Mouse (Mus musculus): ENCODE data around the gene Ankrd65. TPM values are rescaled to one million over a fixed set of nuclear protein-coding genes. Genes with fewer than 3 reads are reported as not detected.

Ankrd65 gene
- total and polyA plus RNA-seq, 3 experiments: not detected

DNA sequence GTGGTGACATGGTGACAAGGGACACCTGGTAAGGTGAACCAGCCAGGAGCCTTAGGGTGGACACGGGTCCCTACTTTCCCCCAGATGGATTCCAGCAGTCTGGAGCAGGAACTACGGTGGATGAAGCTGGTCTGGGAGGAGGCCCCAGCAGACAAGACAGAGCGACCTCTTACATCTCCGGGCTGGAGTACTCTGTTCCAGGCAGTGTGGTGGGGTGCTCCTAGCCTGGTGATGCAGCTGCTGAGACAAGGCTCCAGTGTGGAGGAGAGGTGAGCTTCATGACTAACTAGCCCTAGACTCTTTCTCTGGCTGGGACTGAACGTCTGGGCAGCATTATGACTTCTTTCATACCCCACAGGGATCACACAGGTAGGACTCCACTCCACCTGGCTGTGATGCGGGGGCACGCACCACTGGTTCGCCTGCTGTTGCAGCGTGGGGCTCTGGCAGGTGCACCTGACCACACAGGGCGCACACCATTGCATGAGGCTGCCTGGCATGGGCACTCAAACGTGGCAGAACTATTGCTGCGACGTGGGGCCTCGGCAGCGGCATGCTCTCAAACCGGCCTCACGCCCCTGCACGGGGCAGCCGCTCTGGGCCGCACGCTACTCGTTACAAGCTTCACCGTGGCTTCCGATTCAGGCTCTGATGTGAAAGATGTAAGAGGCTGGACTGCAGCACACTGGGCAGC, 1.1 kb downstream of the Ankrd65 start:
- no peak overlapping the region for H3K4me3 ChIP-seq (replicated peaks in 1 of 3; ENCODE audit: low read depth in 2 of 3, low read length in 2 of 3, poor library complexity in 1 of 3)
- no peak overlapping the region for H3K4me2 ChIP-seq (ENCODE audit: insufficient read depth, low read depth, poor library complexity, severe bottlenecking)
- peaks cover 0 to 2% of the 10 kb centered on the region in 2 experiments; a peak in 1 of 4 replicates for H3K4me1 ChIP-seq (ENCODE audit: control insufficient read depth in 1 of 2, insufficient read depth in 2 of 2)
- no peaks in the 10 kb centered on the region for H3K36me3 ChIP-seq (replicated peaks in 1 of 2; ENCODE audit: control insufficient read depth in 1 of 2, insufficient read depth in 1 of 2, low read length in 1 of 2)
- H3K27me3 ChIP-seq (replicated peaks): peaks cover 33% of the 10 kb centered on the region
- TF ChIP-seq E2F4 (IDR thresholded peaks at IDR 0.05; ENCODE audit: insufficient replicate concordance, low read depth, low read length): no peak
- no peak for TF ChIP-seq USF2 (conservative IDR thresholded peaks at IDR 0.05; ENCODE audit: low read depth, low read length)
- TF ChIP-seq POLR2A (IDR thresholded peaks at IDR 0.05; ENCODE audit: low read depth, low read length): no peak
- TF ChIP-seq IRF4 (IDR thresholded peaks at IDR 0.05; ENCODE audit: low read depth, low read length): no peak
- TF ChIP-seq KAT2A (IDR thresholded peaks at IDR 0.05; ENCODE audit: insufficient replicate concordance, low read length): no peak
- no peak for TF ChIP-seq CTCF (conservative IDR thresholded peaks at IDR 0.05 in 1 of 2, IDR thresholded peaks at IDR 0.05 in 1 of 2; ENCODE audit: low read depth in 2 of 2, low read length in 2 of 2)
- no peak for TF ChIP-seq JUND (conservative IDR thresholded peaks at IDR 0.05; ENCODE audit: low read depth, low read length)
- no peak for TF ChIP-seq MAFK (IDR thresholded peaks at IDR 0.05; ENCODE audit: insufficient replicate concordance, low read length)
- TF ChIP-seq ELF1 (IDR thresholded peaks at IDR 0.05; ENCODE audit: low read depth, low read length): no peak
- TF ChIP-seq JUN (IDR thresholded peaks at IDR 0.05; ENCODE audit: insufficient read depth, low read depth, low read length): no peak
- TF ChIP-seq POLR2AphosphoS2 (IDR thresholded peaks at IDR 0.05; ENCODE audit: low read depth, low read length): no peak
- no peak for TF ChIP-seq MAX (IDR thresholded peaks at IDR 0.05; ENCODE audit: low read length)
- TF ChIP-seq NRF1 (IDR thresholded peaks at IDR 0.05; ENCODE audit: low read depth, low read length): no peak
- no peak for TF ChIP-seq ZKSCAN1 (IDR thresholded peaks at IDR 0.05; ENCODE audit: borderline replicate concordance, low read depth, low read length)
- dilution Hi-C loops (cut with MboI; ENCODE audit: extremely low pct_ligation_motif_present, extremely low pct_unique_long_range_greater_than_20kb, low sequenced_read_pairs) (no loop called here), in situ Hi-C loops (cut with MboI; ENCODE audit: low pct_ligation_motif_present, low pct_unique_long_range_greater_than_20kb, low sequenced_read_pairs) (no loop called here)
- H3K79me2 ChIP-seq (replicated peaks; ENCODE audit: control insufficient read depth, extremely low read depth, insufficient read depth, poor library complexity, severe bottlenecking): no peaks in the 10 kb centered on the region
- DNase-seq (ENCODE audit: extremely low read depth): no peak
- H3K9ac ChIP-seq (ENCODE audit: insufficient read depth, low read depth): no peak overlapping the region
- no peaks in the 10 kb centered on the region for H3K9me3 ChIP-seq (replicated peaks; ENCODE audit: low read length)
- no peak overlapping the region for H3K27ac ChIP-seq (ENCODE audit: insufficient read depth, low read depth)

DNA sequence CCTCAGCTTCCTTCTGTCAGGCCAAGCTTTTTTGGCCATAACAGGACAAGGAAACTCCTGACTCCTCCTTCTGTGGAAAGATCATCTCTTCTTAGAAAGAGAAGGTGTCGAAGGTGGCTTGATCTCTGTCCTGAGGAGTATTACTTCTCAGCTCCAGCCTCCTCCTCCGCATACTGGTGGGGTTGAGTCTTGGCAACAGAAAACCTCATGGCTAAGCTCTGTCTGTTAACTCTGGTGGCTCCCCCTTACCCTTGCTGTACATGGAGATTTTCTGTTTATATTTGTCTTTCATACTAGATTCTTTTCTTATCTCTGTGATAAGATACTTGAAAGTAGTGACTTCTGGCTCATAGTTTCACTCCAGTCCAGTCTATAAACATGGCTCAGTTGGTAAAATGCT, 3.5 kb downstream of the Ankrd65 start:
- Histone ChIP-seq H3K4me1 (ENCODE audit: control insufficient read depth in 1 of 2, insufficient read depth in 2 of 2) (peaks cover 0 to 2% of the 10 kb centered on the region in 2 experiments; a peak in 1 of 4 replicates), H3K27me3 (replicated peaks) (peaks cover 38% of the 10 kb centered on the region), H3K79me2 (replicated peaks; ENCODE audit: control insufficient read depth, extremely low read depth, insufficient read depth, poor library complexity, severe bottlenecking) (no peaks in the 10 kb centered on the region), H3K4me3 (replicated peaks in 1 of 3; ENCODE audit: low read depth in 2 of 3, low read length in 2 of 3, poor library complexity in 1 of 3) (no peak overlapping the region), H3K9ac (ENCODE audit: insufficient read depth, low read depth) (no peak overlapping the region), H3K9me3 (replicated peaks; ENCODE audit: low read length) (no peaks in the 10 kb centered on the region), H3K36me3 (replicated peaks in 1 of 2; ENCODE audit: control insufficient read depth in 1 of 2, insufficient read depth in 1 of 2, low read length in 1 of 2) (no peaks in the 10 kb centered on the region), H3K27ac (ENCODE audit: insufficient read depth, low read depth) (no peak overlapping the region), H3K4me2 (ENCODE audit: insufficient read depth, low read depth, poor library complexity, severe bottlenecking) (no peak overlapping the region)
- in situ Hi-C loops (cut with MboI; ENCODE audit: low pct_ligation_motif_present, low pct_unique_long_range_greater_than_20kb, low sequenced_read_pairs) (no loop called here), dilution Hi-C loops (cut with MboI; ENCODE audit: extremely low pct_ligation_motif_present, extremely low pct_unique_long_range_greater_than_20kb, low sequenced_read_pairs) (no loop called here)
- TF ChIP-seq MXI1 (IDR thresholded peaks at IDR 0.05; ENCODE audit: low read depth, low read length): no peak
- no peak for TF ChIP-seq POLR2AphosphoS2 (IDR thresholded peaks at IDR 0.05; ENCODE audit: low read depth, low read length)
- no peak for TF ChIP-seq MAX (IDR thresholded peaks at IDR 0.05; ENCODE audit: low read length)
- TF ChIP-seq USF2 (conservative IDR thresholded peaks at IDR 0.05; ENCODE audit: low read depth, low read length): no peak
- TF ChIP-seq IRF4 (IDR thresholded peaks at IDR 0.05; ENCODE audit: low read depth, low read length): no peak
- TF ChIP-seq KAT2A (IDR thresholded peaks at IDR 0.05; ENCODE audit: insufficient replicate concordance, low read length): no peak
- no peak for TF ChIP-seq GABPA (IDR thresholded peaks at IDR 0.05; ENCODE audit: insufficient replicate concordance, low read depth, low read length)
- TF ChIP-seq RCOR1 (conservative IDR thresholded peaks at IDR 0.05; ENCODE audit: low read depth, low read length): no peak
- TF ChIP-seq NRF1 (IDR thresholded peaks at IDR 0.05; ENCODE audit: low read depth, low read length): no peak
- no peak for TF ChIP-seq JUND (conservative IDR thresholded peaks at IDR 0.05; ENCODE audit: low read depth, low read length)
- no peak for TF ChIP-seq UBTF (IDR thresholded peaks at IDR 0.05; ENCODE audit: low read depth, low read length)
- TF ChIP-seq CHD1 (IDR thresholded peaks at IDR 0.05; ENCODE audit: low read depth, low read length): no peak
- no peak for TF ChIP-seq JUN (IDR thresholded peaks at IDR 0.05; ENCODE audit: insufficient read depth, low read depth, low read length)
- no peak for TF ChIP-seq SMC3 (IDR thresholded peaks at IDR 0.05; ENCODE audit: low read depth, low read length)
- TF ChIP-seq E2F4 (IDR thresholded peaks at IDR 0.05; ENCODE audit: insufficient replicate concordance, low read depth, low read length): no peak
- DNase-seq (ENCODE audit: extremely low read depth): no peak
